Mouse (Mus musculus): ENCODE results near the gene Prpf3.

DNA sequence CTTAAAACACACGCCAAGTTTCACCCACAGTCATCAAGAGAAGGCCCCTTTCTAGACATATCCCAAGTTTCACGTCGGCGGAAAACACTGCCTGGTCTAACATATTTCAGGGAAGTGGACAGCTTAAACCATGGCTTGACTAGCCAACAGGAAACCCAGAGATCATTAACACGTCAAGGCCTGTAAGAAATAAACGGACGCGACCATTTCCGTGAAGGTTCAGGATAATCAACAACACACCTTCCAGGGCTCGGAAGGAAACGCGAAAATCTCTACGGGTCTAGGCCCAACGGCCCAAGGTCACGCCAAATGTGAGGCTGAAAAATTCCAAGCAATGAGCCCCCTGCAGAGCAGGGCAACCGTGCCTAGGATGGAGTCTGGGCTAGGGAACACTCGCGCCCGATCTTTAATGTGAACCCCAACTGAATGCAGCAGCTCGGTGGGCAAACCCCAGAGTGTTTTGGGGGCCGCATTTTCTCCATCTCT lies 37.6 kb downstream of the Prpf3 start:
- TF ChIP-seq CTCF (conservative IDR thresholded peaks at IDR 0.05; ENCODE audit: low read length) (no peak), NANOG (IDR thresholded peaks at IDR 0.05; ENCODE audit: borderline replicate concordance, low read length) (peak; percentile 54), POU5F1 (IDR thresholded peaks at IDR 0.05; ENCODE audit: borderline replicate concordance, low read length) (no peak)

Measured in E14TG2a.4 (cell line).